Mouse (Mus musculus) CH12F3 (cell line): ENCODE data around the gene Acsl5.

Experiments used
- in situ Hi-C: fragments of 300-500 bp; cut with MboI; formaldehyde crosslinking; loops from 2 replicates; pipeline ENCODE4 v1.14.3; 2020; ENCODE audit warnings: low sequenced_read_pairs

Gene Acsl5

DNA sequence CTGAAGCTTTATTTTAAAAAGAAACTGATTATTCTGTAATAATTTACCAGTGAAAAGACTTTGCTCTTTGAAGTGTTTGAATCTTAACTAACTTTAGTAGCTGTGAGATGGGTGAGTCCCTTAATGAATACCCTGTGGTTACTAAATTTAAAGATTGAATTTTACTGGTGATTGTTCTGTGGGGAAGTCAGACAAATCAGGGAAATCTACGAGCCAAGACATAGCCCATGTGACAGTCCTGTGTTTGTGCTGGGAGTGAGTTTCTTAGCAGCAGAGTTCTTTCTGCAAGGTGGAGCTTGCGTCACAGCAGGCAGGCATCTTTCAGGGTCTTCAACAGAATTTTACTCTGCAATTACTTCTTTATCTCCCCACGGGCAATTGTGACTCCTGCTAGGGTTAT, 67.3 kb downstream of the Acsl5 start:
- in situ Hi-C loops, result no loop called here

DNA sequence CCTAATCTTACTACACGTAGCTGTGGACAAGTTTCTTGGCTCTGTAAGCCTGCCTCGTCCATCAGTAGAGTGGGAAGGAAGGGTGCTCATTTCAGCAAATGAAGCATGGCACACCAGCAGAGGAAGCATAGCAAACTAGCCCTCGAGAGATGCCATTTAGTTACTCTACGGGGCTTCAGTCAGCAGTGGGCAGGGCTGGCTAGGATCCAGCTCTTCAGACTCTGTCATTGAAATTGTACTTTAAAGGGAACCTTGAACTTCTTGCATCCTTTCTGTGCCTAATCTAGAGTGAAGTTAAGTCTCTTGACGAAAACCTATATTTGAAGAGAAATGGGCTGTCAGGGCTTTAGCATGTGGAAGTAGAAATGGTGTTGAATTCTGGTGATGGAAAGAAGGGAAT, 67.8 kb downstream of the Acsl5 start:
- in situ Hi-C loops, result no loop called here

DNA sequence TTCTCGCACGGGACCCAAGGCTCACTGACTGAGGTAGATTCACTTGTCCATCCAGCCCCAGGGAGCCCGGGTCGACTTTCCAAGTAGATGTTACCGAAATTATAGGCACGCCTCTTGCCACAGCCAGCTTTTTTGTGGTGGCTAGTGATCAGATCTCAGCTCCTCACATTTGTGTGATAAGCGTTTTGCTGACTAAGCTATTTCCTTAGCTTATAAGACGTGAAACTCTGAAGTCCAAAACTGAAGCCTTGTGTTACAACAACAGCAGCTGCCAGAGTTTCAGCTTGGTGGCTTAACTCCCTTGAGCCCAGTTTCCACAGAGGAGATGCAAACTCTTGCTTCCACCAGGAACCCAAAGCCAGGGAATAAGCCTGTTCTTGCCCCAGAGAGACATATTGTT, 70.9 kb downstream of the Acsl5 start:
- in situ Hi-C loops, result no loop called here

DNA sequence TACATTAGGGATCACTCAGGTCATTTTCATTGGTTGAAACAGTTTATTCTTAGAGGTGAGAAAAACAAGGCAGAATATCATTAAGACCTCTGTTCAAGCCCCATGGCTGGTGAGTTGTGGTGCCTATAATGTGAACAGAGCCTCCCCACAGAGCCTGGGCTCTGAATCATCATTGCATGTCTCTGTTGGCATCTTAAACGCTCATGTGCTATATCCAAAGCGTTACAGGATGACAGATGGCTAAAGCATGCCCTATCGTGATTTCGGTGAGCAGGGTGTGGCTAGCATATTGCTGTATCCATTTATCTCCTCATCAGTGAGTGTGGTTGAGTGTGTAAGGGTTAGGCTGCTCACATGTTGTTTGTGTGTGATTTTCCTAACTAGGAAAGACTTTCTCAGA, 75.8 kb downstream of the Acsl5 start:
- in situ Hi-C loops, result no loop called here

DNA sequence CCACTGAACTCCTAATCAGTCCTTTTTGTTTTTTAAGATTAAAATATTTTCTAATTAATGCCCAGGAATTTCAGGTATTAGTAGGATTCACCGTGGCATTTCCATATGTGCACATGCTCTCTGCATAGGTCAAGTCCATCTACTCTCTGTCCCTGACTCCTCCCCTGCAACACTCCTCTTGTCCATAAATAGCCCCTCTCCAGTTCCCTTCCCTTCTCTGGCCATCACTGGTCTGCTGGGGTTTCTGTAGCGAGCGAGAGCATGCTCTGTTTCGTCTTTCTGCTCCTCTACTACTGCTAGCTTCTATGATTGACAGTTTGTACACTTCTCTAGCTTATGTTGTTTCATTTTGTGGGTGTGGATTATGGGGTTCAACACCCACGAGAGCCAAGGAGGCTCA, 80.0 kb downstream of the Acsl5 start:
- in situ Hi-C loops, result no loop called here

DNA sequence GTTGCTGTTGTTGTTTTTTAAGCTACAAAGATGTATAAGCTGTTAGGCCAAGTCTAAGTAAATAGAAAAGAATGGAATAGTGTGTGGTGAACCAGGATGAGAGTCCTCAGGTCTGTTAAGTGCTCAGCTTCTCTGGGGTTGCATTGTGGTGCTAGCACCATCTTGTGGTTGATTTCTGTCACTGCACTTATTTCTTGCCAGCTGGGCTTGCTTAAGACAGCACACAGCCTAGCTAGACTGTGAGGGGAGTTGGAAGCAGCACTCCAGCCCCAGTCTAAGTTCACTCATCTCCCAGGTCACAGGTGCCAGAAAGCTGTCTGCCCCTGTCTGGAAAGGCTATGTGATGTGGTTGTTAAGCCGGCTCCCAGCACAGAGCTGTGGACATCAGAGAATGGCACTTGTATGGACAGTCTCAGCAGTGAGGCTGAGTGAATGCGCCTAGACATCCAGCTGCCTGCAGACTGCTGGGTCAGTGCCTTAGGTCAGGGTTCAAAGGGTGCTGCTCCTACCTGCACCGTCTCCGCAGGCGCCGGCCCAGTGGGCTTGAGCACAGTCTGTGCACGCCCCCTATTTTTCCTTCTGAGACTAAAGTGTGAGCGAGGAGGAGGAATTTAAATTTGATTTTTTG, 81.0 kb downstream of the Acsl5 start:
- in situ Hi-C loops, result no loop called here

DNA sequence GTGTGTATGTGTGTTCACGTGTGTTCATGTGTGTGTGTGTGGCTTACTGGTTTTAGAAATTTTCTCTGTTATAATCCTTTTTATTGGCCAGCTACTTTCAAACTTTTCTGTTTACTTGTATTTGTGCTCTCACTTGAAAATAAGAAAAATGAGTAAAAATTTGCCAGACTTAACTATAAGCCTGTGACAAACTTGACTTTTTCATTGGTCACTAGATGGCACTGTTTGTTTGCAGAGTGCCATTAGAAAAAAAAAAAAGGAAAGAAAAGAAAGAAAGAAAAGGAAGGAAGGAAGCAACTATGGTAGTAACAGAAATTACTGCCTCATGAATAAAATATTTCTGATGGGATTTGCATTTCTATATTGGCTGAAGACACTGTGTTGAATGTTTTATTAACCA, 84.1 kb downstream of the Acsl5 start:
- in situ Hi-C loops, result no loop called here

DNA sequence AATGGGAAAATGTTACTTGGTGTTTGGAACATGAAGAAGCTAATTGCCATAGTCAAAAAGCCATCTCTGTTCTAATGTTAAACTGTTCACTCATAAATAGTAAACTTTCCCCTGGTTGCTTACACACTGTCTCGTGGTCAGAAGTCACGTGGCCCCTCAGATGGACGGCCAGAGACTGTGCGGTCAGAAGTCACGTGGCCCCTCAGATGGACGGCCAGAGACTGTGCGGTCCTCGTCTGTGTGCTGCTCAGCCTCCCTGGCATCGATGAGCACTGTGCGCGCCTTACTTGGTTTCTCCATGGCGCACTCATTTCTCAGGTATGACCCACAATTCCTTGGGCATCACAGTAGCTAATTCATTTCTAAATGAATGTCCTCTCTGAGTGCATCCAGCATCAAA, 84.7 kb downstream of the Acsl5 start:
- in situ Hi-C loops, result no loop called here

DNA sequence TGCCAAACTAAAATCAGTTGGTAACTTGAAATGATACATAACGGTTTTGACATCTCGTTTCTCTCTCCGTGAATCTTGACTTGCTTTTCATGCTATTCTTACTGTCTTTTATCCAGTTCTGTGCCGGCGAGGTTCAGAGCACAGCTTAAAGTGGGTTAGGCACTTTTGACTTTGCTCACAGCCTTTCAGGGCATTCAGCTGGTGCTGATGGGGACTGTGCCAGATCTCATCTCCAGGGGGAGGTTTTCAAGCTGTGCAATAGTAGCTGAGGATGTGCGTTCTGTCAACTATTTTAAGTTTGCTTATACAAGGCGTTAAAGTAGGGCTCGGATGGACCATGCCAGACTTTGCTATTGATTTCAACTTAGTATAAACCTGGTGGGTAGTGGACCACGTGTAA, 85.3 kb downstream of the Acsl5 start:
- in situ Hi-C loops, result no loop called here

DNA sequence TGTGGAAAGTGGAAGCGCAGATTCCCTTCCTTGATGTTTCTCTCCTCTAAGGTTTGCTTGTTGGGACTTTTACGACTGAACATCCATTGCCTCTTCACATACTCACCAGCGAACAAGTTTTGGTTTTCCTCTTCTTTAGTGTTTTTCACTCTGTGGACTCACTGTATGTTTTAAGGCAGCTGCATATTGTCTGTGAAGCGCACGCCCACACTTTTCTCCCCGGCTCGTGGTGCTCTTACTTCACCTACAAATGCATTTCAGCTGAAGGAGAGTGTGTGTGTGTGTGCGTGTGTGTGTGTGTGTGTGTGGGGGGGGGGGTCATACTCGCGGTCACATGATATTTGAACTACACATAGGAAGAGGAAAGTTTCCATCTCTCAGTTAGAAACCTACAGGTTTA, 85.9 kb downstream of the Acsl5 start:
- in situ Hi-C loops, result no loop called here

DNA sequence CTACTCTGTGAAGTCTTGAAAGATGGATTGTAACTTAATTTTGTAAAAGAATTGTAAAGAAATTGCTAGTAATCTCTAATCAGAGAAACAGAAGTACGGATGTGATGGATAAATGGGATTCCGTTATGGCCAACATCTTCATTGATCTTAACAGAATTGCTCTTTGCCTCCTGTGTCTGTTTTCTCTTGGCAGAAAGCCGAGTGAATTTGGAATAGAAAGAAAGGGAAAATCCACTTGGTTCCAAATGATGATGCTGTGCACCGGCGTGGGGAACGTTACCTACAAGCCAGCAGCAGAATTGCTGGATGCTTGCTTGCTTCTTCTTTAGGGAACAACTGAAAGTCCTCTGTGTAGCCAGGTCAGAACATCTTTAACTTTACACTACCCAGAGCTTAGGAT, 88.8 kb downstream of the Acsl5 start:
- in situ Hi-C loops, result no loop called here

DNA sequence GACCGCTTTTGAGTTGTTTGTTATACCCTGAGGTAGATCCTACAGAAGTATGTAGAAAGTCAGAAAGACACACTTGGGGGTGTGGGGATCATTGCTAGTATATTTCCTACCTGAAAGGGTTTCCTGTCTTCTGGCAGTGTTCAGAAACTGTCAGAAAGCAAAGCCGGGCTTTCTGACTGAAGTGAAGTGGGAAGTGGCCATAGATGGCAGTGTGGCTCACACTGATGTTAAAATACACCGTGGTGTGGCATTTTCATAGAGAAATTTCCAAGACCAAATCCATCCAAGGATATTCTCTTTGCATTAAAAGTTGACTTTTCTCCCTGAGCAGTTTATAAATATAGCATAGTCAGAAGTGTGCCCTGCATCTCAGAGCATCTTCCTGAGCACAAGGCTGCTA, 89.6 kb downstream of the Acsl5 start:
- in situ Hi-C loops, result no loop called here

DNA sequence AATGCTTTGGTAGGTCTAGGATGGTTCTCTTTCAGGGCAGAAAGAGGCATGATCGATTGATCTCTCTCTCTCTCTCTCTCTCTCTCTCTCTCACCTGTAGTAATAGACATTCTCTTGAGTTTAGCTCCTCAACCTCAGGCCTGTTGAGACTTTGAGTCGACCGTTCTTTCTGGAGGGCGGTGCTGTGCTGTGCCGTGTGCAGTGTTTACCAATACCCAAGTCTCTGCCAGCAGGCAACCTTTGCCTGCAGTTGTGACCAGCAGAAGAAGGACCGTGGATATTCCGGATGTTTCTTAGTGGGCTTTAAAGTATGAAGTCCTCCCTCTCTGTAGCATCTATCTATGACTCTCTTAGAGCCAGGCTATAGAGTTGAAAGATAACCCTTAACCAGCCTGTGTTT, 90.7 kb downstream of the Acsl5 start:
- in situ Hi-C loops, result no loop called here

DNA sequence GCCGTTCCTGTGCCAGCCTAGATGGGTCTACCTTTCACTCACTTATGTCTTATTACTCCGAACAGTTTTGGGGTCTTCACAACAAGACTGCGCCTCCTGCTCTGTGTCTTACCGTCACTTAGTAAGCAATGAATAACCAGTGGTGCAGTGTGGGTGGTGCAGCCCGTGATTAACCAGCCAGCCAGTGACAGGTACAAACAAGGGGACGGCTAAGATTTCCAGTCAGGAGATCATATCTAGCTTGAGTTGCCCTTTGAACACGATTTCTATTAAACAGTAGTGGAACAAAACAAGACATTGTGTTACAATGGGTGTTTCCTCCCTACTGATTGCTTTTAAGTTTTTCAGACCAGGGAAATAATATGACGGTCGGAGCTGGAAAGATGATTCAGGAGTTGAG, 91.5 kb downstream of the Acsl5 start:
- in situ Hi-C loops, result no loop called here
